Comparison of ENCODE assay signal across 10 mouse cellular contexts in the genomic region with DNA sequence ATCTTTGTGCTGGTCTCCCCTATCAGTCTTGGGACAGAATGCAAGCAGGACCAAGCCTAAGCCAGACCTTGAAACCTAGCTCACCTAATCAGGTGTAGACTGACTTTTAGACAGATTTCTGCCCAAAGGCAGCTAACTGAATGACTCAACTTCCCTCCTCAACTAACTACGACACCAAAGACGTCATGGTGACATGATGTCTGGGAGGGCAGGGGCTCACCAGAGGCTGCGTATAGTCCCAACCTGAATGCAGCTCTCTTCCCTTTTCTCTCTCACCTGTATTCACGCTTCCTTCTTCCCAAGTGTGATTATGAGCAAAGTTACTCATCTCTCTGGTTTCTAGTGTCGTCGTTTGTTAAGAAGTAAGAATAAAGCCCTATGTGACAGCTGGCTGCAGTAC. TPM values are rescaled to one million over a fixed set of nuclear protein-coding genes. Genes with fewer than 3 reads are reported as not detected.
DNase-seq lines count a peak whose midpoint lies in the region; ATAC-seq and TF ChIP-seq lines count a peak whose summit lies in the region.
"Had no signal": no experiment of that assay in that cellular context is flagged by ENCODE, and none has a peak within 500 bp of the region (broad histone marks: within the 10 kb centered on the region; RNA-seq: fewer than 3 reads in every experiment).

No protein-coding gene starts in this region.

- peaks cover 84% of the 10 kb centered on the region for H3K4me1 ChIP-seq in heart, embryonic 10.5 days
- peaks cover 80% of the 10 kb centered on the region for H3K4me1 ChIP-seq in liver, embryonic 11.5 days (replicated peaks; ENCODE audit: control insufficient read depth, insufficient read depth, low read length)
- H3K4me1 ChIP-seq in cortical plate, adult 2 months (ENCODE audit: control insufficient read depth, insufficient read depth, low read length): peaks cover 44% of the 10 kb centered on the region

- no peak for TF ChIP-seq POLR2A in cortical plate, adult 2 months (IDR thresholded peaks at IDR 0.05; ENCODE audit: extremely low read depth, insufficient read depth, low read length)

- no peaks in the 10 kb centered on the region for H3K9me3 ChIP-seq in heart, embryonic 10.5 days
- H3K9me3 ChIP-seq in liver, embryonic 11.5 days (ENCODE audit: control insufficient read depth, low read length): no peaks in the 10 kb centered on the region
- H3K9me3 ChIP-seq: intestine, embryonic 15.5 days; lung, embryonic 15.5 days had no signal

- peaks cover 100% of the 10 kb centered on the region for H3K79me2 ChIP-seq in macrophage (ENCODE audit: inconsistent target)

- H3K27ac ChIP-seq in heart, embryonic 10.5 days: peak overlapping the region; percentile 91; the same call in 1 of the 2 replicates
- peak overlapping the region; percentile 100 for H3K27ac ChIP-seq in liver, embryonic 11.5 days (ENCODE audit: low read depth, low read length)
- peak overlapping the region; percentile 30; the same call in 1 of the 2 replicates for H3K27ac ChIP-seq in cortical plate, adult 2 months (ENCODE audit: insufficient read depth, low read length)
- H3K27ac ChIP-seq in macrophage: peak overlapping the region; percentile 96
- H3K27ac ChIP-seq: intestine, embryonic 15.5 days had no signal

- WGBS in heart, embryonic 10.5 days: 84% methylated on average over 6 of the region's 6 CpGs
- WGBS in liver, embryonic 11.5 days: 82% methylated on average over 6 of the region's 6 CpGs
- 70% methylated on average over 6 of the region's 6 CpGs for WGBS in macrophage (ENCODE audit: missing documents)

- H3K4me2 ChIP-seq in liver, embryonic 11.5 days: no peak overlapping the region
- H3K4me2 ChIP-seq: intestine, embryonic 15.5 days; lung, embryonic 15.5 days had no signal

- H3K36me3 ChIP-seq in heart, embryonic 10.5 days: peaks cover 11% of the 10 kb centered on the region
- H3K36me3 ChIP-seq in liver, embryonic 11.5 days (ENCODE audit: control insufficient read depth, insufficient read depth, low read length): 0 out of 2 replicates have a peak, but pooled peaks cover 3% of the 10 kb centered on the region
- peaks cover 7% of the 10 kb centered on the region; the same call in 1 of the 2 replicates for H3K36me3 ChIP-seq in macrophage (ENCODE audit: inconsistent target)
- H3K36me3 ChIP-seq: intestine, embryonic 15.5 days; lung, embryonic 15.5 days had no signal

- intact Hi-C loops in heart, postnatal 14 days (cut with DNase I): no loop called here

- H3K9ac ChIP-seq in liver, embryonic 11.5 days (ENCODE audit: low read depth, low read length): no peak overlapping the region
- H3K9ac ChIP-seq: intestine, embryonic 15.5 days; lung, embryonic 15.5 days had no signal

- no peak overlapping the region for H3K4me3 ChIP-seq in heart, embryonic 10.5 days
- H3K4me3 ChIP-seq in liver, embryonic 11.5 days (ENCODE audit: low read depth, low read length): no peak overlapping the region
- H3K4me3 ChIP-seq in cortical plate, adult 2 months (ENCODE audit: insufficient read depth, low read length): no peak overlapping the region
- no peak overlapping the region for H3K4me3 ChIP-seq in macrophage (ENCODE audit: inconsistent target)
- H3K4me3 ChIP-seq: intestine, embryonic 15.5 days; lung, embryonic 15.5 days had no signal

- no peak for ATAC-seq in liver, embryonic 11.5 days (replicated peaks; ENCODE audit: low FRiP score)
- ATAC-seq: forebrain, embryonic 16.5 days; intestine, embryonic 15.5 days had no signal

- TF ChIP-seq CTCF in cortical plate, adult 2 months (IDR thresholded peaks at IDR 0.05; ENCODE audit: extremely low read depth, insufficient read depth, low read length): no peak

- H3K27me3 ChIP-seq in heart, embryonic 10.5 days (ENCODE audit: insufficient read depth, poor library complexity, severe bottlenecking): no peaks in the 10 kb centered on the region
- H3K27me3 ChIP-seq in liver, embryonic 11.5 days (replicated peaks; ENCODE audit: control insufficient read depth, insufficient read depth, low read length): no peaks in the 10 kb centered on the region
- H3K27me3 ChIP-seq: intestine, embryonic 15.5 days; lung, embryonic 15.5 days had no signal

- DNase-seq in heart, embryonic 10.5 days (ENCODE audit: low spot score): no peak
- DNase-seq in heart, postnatal 14 days: no peak
- DNase-seq in liver, embryonic 11.5 days (ENCODE audit: low spot score): no peak
- no peak for DNase-seq in liver
- no peak for DNase-seq in right cerebral cortex, adult 18-20 months

RNA-seq across cellular contexts. Expression of a gene that starts 33.6 kb away (rescaled TPM):
- polyA plus RNA-seq in heart, embryonic 10.5 days (2016; fragmentation: Nextera tagmentation; extraction: Ambion mirVana): 18.8 and 21.1 TPM in 2 replicates
- 10 to 100 TPM; 17.8 to 19.1 TPM for total RNA-seq in heart, postnatal 14 days (2021)
- 6.7 and 8.5 TPM in 2 replicates for polyA plus RNA-seq in liver, embryonic 11.5 days (2014; fragmentation: Nextera tagmentation; extraction: Ambion mirVana)
- polyA plus RNA-seq in cortical plate, adult 2 months (2012; rRNA removed): 6.3 and 6.9 TPM in 2 replicates
- total RNA-seq in macrophage (2018; cell fraction: chromatin; rRNA removed): not detected
- total RNA-seq in macrophage (2018; cell fraction: cytosol; rRNA removed): not detected
- total RNA-seq in macrophage (2018; cell fraction: nucleus; rRNA removed): not detected
- not detected in 3 replicates for polyA plus RNA-seq in macrophage (2018)

RNA-seq across cellular contexts. Expression of a gene that starts 44.0 kb away (rescaled TPM):
- polyA plus RNA-seq in heart, embryonic 10.5 days (2016; fragmentation: Nextera tagmentation; extraction: Ambion mirVana): 72.8 and 76.2 TPM in 2 replicates
- 10 to 100 TPM; 79.8 to 92.2 TPM for total RNA-seq in heart, postnatal 14 days (2021)
- polyA plus RNA-seq in liver, embryonic 11.5 days (2014; fragmentation: Nextera tagmentation; extraction: Ambion mirVana): 61.7 and 69.3 TPM in 2 replicates
- 99.2 and 105 TPM in 2 replicates for polyA plus RNA-seq in cortical plate, adult 2 months (2012; rRNA removed)
- total RNA-seq in macrophage (2018; cell fraction: chromatin; rRNA removed): 100 to 1,000 TPM; 136 to 537 (median 201) TPM
- 100 to 1,000 TPM in 7 of 26 experiments, 10 to 100 TPM in 19; 72.0 to 192 (median 85.2) TPM for total RNA-seq in macrophage (2018; cell fraction: cytosol; rRNA removed)
- total RNA-seq in macrophage (2018; cell fraction: nucleus; rRNA removed): 100 to 1,000 TPM; 131 to 456 (median 217) TPM
- polyA plus RNA-seq in macrophage (2018): 38.6 to 159 TPM (median 48.4 TPM) in 3 replicates

RNA-seq across cellular contexts. Expression of a gene that starts 51.5 kb away (rescaled TPM):
- polyA plus RNA-seq in heart, embryonic 10.5 days (2016; fragmentation: Nextera tagmentation; extraction: Ambion mirVana): 92.5 and 124 TPM in 2 replicates
- 10 to 100 TPM; 82.1 to 85.3 TPM for total RNA-seq in heart, postnatal 14 days (2021)
- 52.7 and 56.3 TPM in 2 replicates for polyA plus RNA-seq in liver, embryonic 11.5 days (2014; fragmentation: Nextera tagmentation; extraction: Ambion mirVana)
- polyA plus RNA-seq in cortical plate, adult 2 months (2012; rRNA removed): 74.2 and 81.0 TPM in 2 replicates
- total RNA-seq in macrophage (2018; cell fraction: chromatin; rRNA removed): 1 to 10 TPM in 10 of 26 experiments, under 1 TPM in 6, not detected in 10; 0.68 to 5.0 (median 1.2) TPM
- 1 to 10 TPM in 5 of 26 experiments, under 1 TPM in 18, not detected in 3; 0.15 to 1.9 (median 0.52) TPM for total RNA-seq in macrophage (2018; cell fraction: cytosol; rRNA removed)
- 10 to 100 TPM in 2 of 26 experiments, 1 to 10 TPM in 5, under 1 TPM in 8, not detected in 11; 0.63 to 45.8 (median 0.98) TPM for total RNA-seq in macrophage (2018; cell fraction: nucleus; rRNA removed)
- polyA plus RNA-seq in macrophage (2018): 0.27 to 88.3 TPM (median 0.39 TPM) in 3 replicates

Comparison
In these comparisons a context has a peak if more than half of its experiments do, and no peak if none do; other contexts are left out.
1. H3K27ac ChIP-seq: peak in every context shown above with its lines; median percentile 100 in liver, embryonic 11.5 days; 96 in macrophage; 91 in heart, embryonic 10.5 days; 30 in cortical plate, adult 2 months.